Mouse (Mus musculus) thymus, postnatal 0 days (tissue): ENCODE results near the gene Slco3a1. TPM values are rescaled to one million over a fixed set of nuclear protein-coding genes. Genes with fewer than 3 reads are reported as not detected.

Source experiments
- DNase-seq: peaks from one replicate; pipeline ENCODE4 v3.0.0-alpha.2; 2015; ENCODE audit warnings: low spot score
- polyA plus RNA-seq: library from polyadenylated mRNA; unstranded; fragments of >200 nt; fragmentation: Nextera tagmentation; extraction: Ambion mirVana; gene quantifications from 2 replicates; pipeline ENCODE4 v1.2.1, GENCODE M21; 2015

The Slco3a1 gene
- polyA plus RNA-seq, 1 experiment from 2014 or later, result 11.0 TPM

DNA sequence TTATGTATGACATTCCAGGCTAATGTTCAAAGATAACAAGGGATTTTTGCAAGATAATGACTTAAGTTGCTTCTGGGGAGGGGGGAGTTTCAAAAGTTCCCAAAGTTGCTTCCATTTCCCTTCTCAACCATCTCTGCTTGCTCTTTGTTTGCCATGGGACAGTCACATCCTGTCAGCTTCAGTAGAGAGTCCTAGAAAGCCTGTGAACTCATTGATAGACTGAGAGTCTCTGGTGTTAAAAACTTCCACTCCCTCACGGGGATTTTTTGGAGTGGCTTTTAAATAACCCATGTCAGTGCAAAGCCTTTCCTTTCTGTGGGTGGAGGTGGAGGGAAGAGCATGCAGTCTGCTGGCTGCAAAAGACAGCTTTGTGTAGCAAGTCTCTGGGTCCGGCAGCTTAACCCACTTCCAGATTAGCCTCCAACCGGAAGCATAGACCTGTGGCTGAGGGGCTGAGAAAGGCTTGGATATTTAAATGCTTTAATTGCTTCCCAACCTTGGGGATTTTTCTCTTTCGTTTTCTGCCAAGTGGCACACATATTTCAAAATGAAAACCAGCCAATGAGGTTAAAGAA lies 25.3 kb downstream of the Slco3a1 start:
- no peak for DNase-seq

- DNase-seq, result no peak
Observed at GRCm38 (mm10) chr7:74528182-74528581, 26.4 kb downstream of the Slco3a1 start.

GRCm38 (mm10) chr7:74527689-74528088 lies 26.9 kb downstream of the Slco3a1 start:
- no peak for DNase-seq

DNA sequence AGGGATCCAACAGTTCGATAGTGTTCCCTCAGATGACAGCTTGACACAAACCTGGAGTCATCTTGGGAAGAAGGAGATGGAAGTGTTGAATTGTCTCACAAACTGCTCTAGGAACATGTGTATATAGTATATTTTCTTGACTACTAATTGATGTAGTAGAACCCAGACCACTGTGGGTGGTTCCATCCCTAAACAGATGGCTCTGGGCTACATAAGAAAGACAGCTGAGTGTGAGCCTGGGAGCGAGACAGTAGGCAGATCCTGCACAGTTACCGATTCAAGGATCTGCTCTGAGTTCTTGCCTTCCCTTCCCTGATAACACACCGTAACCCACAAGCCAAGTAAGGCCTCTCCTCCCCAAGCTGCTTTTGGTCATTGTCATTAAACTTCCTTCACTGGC lies 28.6 kb downstream of the Slco3a1 start:
- no peak for DNase-seq

GRCm38 (mm10) chr7:74525586-74525985 lies 29.0 kb downstream of the Slco3a1 start:
- no peak for DNase-seq

GRCm38 (mm10) chr7:74524188-74524971 lies 30.2 kb downstream of the Slco3a1 start:
- DNase-seq, result no peak

DNA sequence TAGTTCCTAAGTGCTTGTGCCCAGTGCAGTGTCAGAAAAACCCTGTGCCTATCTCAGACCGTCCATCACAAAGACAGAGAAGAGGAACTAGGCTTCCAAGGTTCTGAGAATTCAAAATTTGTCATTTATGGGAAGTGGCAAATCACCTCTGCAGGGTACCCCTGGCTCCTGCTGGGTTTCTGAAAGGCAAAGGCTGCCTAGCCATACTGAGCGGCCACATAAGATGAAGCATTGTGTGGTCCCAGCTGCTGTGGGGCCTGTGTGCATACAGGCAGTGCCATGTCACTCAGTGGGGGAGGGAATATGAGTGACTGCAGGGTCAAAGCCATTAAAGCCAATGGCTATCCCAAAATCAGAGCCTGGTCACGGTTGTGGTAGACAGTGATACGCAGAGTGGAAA lies 31.5 kb downstream of the Slco3a1 start:
- no peak for DNase-seq

DNA sequence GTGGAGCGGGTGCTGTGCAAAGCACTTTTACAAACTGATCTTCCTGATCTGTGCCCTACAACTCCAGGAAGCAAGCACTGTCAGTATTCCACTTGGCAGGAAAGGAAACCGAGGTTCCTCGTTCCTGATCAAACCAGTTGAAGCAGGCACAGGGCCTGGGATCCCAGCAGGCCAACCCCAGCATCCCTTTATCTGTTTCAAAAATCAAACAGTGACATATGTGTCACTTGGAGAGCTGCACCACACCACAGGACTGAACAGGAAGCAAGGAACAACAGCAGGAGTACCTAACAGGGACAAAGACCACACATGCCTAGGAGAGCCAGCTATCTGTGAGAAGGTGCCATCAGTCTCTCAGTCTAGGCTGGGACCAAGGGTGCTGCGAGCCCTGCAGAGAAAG lies 32.3 kb downstream of the Slco3a1 start:
- no peak for DNase-seq

DNA sequence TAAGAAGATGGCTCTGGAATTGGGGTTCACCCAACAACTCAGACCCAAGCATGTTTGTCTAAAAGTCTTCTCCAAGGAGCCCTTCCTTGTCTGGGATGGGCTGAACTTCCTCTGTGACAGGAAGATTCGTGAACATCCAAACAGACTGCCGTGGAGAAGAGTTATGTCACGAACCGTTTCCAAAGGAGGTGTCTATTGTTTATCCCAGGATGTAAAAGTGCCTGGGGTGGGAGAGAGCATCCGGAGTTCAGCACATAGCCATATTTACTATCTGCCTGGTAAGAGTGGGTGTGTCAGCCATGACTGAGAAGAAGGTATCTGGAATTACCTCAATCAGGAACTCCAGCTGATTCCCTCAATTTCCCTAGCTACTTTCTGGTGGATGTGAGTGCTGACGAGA lies 35.2 kb downstream of the Slco3a1 start:
- DNase-seq, result no peak

- no peak for DNase-seq
Observed at GRCm38 (mm10) chr7:74518776-74519175, 35.8 kb downstream of the Slco3a1 start.

GRCm38 (mm10) chr7:74518255-74518654 lies 36.3 kb downstream of the Slco3a1 start:
- DNase-seq, result no peak

DNA sequence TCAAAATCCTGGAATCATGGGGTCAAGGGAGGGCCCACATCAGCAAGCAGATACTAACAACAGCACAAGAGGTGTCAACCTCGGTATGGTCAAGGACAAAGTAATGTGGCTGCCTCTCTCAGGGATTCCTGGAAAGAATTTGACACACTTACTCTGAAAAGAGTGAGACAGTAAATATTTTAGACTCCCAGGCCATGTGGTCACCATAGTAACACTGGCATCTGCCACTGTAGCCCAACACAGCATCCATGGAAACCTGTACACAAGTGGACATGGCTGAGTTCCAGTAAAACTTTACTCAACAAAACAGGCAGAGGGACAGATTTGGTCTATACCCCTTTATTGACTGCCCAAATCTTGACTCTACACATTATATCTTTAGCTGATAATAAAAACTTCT lies 43.9 kb downstream of the Slco3a1 start:
- no peak for DNase-seq

DNA sequence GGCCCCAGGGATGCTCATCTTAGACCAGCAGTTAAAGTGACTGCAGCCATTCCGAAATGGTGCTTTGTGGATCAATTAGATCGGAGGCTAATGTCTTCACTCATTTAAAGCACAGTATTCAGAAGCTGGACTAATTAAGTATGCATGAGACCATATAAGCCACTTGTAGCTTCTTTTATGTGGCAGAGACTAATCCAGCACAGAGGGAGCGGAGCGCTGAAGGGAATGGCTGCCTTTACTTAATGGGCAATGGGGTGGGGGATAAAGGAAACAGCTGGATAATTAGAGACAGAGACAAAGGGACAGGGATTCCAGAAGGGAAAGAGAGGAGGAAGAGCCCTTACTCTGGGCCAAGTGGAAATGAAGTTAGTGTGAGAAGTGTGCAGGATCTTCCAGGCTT lies 46.4 kb downstream of the Slco3a1 start:
- DNase-seq, result no peak

DNA sequence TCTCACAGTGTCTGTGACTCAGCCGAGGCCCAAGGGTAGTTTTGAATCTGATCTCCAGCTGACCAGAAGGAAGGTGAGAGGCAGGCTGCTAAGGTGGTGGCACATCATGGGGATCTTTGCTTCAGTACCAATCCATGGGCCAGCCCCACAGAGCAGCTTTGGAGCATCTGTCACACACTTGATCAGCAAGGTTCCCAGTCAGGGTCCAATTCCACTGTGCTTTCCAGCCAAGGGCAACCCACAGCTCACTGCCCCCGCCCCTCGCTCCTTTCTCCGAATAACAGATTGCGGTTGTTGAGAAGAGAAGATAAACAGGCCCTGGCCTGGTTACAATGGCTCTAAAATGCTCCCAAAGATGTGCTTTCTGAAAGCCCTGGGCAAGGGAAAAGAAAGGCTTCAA lies 47.7 kb downstream of the Slco3a1 start:
- DNase-seq, result no peak

GRCm38 (mm10) chr7:74505635-74506034 lies 48.9 kb downstream of the Slco3a1 start:
- no peak for DNase-seq

DNA sequence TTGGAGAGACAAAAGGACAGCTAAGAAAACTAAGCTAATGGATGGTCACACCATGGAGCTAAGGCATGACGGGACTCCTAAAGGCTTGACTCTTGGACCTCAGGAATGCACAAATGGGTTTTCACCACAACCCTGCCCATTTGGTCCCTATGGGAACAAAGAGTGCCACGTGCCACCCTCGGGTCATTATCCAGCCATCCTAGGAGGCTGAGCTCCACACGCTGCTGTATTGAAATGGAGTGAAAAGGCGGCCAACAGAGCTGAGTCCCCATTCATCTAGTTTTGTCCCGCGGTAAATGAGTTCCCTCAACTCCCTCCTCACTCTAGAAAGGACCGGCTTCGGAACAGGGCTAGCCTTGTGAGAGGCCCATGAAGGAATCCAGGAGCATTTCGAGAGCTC lies 53.4 kb downstream of the Slco3a1 start:
- DNase-seq, result no peak

GRCm38 (mm10) chr7:74499470-74499869 lies 55.1 kb downstream of the Slco3a1 start:
- DNase-seq, result no peak

DNA sequence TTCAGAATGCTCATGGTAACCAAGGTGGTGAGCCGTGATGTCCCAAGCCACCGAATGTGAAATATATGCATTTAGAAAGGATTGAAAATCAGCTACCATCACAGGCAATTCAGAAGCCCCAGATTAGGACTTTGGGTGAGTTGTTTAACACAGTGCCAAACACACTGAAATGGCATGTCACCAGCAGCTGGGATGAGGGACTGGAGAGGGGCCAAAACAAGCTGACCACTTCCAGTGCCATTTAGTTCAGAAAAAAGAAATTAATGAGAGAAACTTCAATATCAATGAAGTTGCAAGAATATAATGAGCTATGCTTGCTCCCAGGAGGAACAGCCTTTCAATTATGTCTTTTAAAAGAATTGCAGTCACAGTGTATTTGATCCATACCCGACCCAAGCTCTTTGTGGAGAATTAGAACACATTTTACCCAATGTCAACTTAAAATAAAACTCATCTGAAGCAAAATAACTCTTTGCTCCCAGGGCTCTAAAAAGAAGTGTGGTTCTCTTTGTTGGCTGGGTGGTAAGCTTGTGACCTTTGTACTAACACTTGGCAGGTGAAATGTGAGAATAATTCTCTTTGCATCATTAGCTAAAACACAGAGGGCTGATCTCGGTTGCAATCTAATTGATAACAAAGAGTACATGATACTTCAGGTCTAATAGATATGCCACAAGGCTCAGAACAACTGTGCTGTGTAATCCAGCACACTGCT lies 56.2 kb downstream of the Slco3a1 start:
- no peak for DNase-seq

DNA sequence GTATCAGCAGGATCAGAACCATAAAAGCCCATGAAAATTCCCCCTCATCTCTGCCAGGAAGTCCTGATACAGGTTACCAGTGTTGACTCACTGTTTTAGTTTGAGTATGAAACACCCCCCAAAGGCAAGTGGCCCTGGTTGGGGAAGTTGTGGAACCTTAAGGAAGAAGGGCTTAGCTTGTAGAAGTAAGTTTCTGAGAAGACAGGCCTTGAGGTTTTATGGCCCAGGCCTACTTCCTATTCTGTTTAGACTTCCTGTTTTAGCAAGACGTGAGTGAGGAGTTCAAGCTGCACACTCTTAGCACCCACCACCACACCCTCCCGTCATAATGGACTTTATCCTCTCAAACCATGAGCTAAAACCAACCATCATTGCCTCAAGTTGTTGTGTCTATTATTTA lies 57.4 kb downstream of the Slco3a1 start:
- DNase-seq, result peak; percentile 32

GRCm38 (mm10) chr7:74495451-74495850 lies 59.1 kb downstream of the Slco3a1 start:
- peak; percentile 64 for DNase-seq

GRCm38 (mm10) chr7:74493775-74494174 lies 60.8 kb downstream of the Slco3a1 start:
- DNase-seq, result no peak

- DNase-seq, result no peak
Observed at GRCm38 (mm10) chr7:74491683-74492355, 62.8 kb downstream of the Slco3a1 start.
